Mouse (Mus musculus): ENCODE results near the gene Neu3.

DNA sequence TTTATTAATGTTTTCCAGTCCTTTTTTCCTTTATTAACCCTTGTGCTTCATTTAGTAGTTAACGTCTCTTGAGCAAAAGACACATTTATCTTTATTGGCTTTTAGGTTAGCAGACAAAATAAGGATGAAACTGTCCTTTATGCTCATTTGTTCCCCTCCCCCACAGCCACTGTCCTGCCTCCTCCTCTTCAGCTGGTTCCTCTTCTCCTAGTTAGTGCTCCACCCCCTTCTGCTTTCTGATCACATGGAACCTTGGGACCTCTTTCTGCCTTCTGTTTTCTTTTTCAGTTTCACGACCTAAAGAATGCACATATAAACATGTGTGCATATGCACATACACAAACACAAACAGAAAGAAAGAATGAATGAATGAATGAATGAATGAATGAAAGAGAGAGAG lies 46.3 kb downstream of the Neu3 start:
- TF ChIP-seq POLR2A (IDR thresholded peaks at IDR 0.05; ENCODE audit: extremely low read depth, insufficient read depth, low read length) = no peak
- no peak for TF ChIP-seq CTCF (IDR thresholded peaks at IDR 0.05; ENCODE audit: low read depth, low read length)

Measured in liver, adult 2 months (tissue).